Mouse (Mus musculus) Patski (cell line): Measurements from ENCODE around the gene Dynlt1f. TPM values are rescaled to one million over a fixed set of nuclear protein-coding genes. Genes with fewer than 3 reads are reported as not detected.
"Not testable (repeated sequence)": the region's sequence is repeated elsewhere in the genome, so short reads cannot be mapped to it uniquely, and the experiment has no call there.

Source experiments
- ATAC-seq: fragments of 100-300 bp; one replicate; pipeline ENCODE4 v1.8.0; 2021
- CTCF ChIA-PET: fragments of 350-600 bp; sonication (Branson Sonifier 250); formaldehyde crosslinking; loops from one replicate; lab custom pipeline; 2022; ENCODE audit warnings: inconsistent platforms; lab: Charles Lee
- POLR2A ChIA-PET: fragments of 350-600 bp; sonication (Branson Sonifier 250); formaldehyde crosslinking; loops from one replicate; lab custom pipeline; 2022; ENCODE audit warnings: antibody characterized with exemption, inconsistent platforms; lab: Charles Lee
- DNase-seq: peaks from one replicate; pipeline ENCODE4 v3.0.0-alpha.2; 2011; ENCODE audit warnings: low read depth, low spot score
- H3K27me3 ChIP-seq: fragments of 371-371 bp; one replicate; pipeline ENCODE4 v1.5.1; 2021
- in situ Hi-C: fragments of 300-500 bp; cut with MboI; formaldehyde crosslinking; loops from 3 replicates; pipeline ENCODE4 v1.11.1; 2018; ENCODE audit warnings: low pct_unique_long_range_greater_than_20kb, mixed read lengths
- polyA plus RNA-seq: library from polyadenylated mRNA; unstranded; gene quantifications from one replicate; pipeline ENCODE4 v1.2.3, GENCODE M21; 2021

Gene Dynlt1f
- polyA plus RNA-seq, 1 experiment from 2014 or later, result 126 TPM

DNA sequence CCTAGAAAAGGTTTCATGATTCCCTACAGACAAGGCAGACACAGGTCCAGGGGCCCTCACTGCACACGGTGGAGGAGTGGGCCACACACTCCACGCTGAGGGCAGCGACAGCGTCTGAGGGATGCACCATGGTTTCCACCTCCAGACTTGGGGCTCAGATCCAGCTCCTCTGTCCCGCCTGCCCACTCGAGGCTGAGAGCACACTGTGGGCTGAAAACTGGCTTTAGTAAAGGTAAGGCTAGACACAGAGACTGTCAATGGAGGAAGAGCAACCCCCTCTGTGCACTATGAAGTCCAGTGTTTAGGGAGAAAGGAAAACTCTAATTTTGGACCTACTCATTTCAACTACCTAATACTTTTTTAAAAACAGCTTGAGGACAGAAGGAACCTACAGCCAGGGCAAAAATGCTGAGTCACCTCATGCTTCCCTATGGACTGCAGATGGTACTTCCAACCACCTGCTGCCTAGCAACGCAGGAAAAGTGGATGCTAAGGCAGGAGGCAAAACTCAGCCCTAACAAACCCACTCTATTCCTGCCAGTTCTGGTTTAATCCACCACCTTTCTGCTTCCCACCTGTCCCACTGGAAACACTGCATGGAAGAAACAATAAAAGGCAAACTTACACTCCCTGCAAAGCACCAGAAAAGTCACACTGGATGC, 4.7 kb downstream of the Dynlt1f start:
- in situ Hi-C loops, H3K27me3 ChIP-seq, CTCF ChIA-PET, POLR2A ChIA-PET, ATAC-seq, DNase-seq: not testable (repeated sequence)

DNA sequence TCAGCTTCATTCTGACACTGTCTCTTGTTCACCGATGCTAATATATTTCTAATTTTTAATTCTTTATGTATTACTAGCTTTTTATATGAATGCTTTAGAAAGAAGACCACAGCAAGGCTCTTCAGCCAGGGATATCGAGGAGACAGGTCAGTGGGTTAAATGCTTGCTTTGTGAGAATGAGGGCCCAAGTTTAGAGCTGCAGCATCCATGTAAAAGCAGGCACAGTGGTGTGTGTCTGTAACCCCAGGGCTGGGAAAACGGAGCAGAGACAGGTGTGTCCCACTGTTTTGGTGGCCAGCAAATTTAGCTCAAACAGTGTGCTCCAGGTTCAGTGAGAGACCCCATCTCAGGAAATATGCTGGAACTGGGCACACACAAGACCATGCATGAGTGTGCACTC, 8.2 kb downstream of the Dynlt1f start:
- in situ Hi-C loops, CTCF ChIA-PET, POLR2A ChIA-PET, DNase-seq, H3K27me3 ChIP-seq: not testable (repeated sequence)
- ATAC-seq, result peak; percentile 40

DNA sequence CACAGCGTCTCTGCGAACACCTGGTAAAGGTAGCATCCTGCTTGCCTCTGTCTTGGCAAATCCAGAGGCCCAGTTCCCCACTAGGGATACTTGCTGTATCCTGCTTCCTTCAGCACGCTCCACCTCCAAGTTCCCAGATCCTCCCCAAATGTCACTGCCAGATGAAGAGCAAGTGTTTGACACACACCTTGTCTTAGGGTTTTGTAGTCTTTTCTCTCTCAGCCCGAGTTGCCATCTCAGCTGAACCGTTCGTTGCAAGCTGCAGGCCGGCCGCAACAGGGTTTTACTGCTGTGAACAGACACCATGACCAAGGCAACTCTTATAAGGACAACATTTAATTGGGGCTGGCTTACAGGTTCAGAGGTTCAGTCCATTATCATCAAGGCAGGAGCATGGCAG, 8.9 kb downstream of the Dynlt1f start:
- in situ Hi-C loops, ATAC-seq, CTCF ChIA-PET, DNase-seq, H3K27me3 ChIP-seq, POLR2A ChIA-PET: not testable (repeated sequence)

- POLR2A ChIA-PET, ATAC-seq, DNase-seq, H3K27me3 ChIP-seq, in situ Hi-C loops, CTCF ChIA-PET: not testable (repeated sequence)
These were observed 10.0 kb downstream of the Dynlt1f start for GRCm38 (mm10) chr17:6645668-6646067.

DNA sequence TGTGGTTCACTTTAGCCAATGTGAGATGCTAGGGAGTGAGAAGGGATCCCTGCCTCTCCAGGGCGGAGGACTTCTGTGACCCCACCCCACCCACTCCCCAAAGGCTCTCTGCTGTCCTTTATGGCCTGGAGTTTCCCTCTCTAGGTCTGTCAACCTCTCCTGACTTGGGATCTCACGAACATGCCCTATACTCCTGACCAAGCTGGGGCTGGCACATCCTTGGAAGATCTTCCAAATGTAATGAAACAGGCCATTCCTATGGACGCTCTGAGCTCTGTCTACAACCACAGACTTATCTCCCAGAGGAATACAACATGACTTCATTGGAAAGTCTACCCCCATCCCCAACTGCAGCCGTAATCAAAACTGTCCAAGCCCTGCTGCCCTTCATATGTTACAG, 11.0 kb downstream of the Dynlt1f start:
- ATAC-seq, POLR2A ChIA-PET, H3K27me3 ChIP-seq, in situ Hi-C loops, DNase-seq, CTCF ChIA-PET: not testable (repeated sequence)

GRCm38 (mm10) chr17:6644210-6644609, 11.5 kb downstream of the Dynlt1f start:
- POLR2A ChIA-PET, H3K27me3 ChIP-seq, ATAC-seq, DNase-seq, in situ Hi-C loops, CTCF ChIA-PET: not testable (repeated sequence)

DNA sequence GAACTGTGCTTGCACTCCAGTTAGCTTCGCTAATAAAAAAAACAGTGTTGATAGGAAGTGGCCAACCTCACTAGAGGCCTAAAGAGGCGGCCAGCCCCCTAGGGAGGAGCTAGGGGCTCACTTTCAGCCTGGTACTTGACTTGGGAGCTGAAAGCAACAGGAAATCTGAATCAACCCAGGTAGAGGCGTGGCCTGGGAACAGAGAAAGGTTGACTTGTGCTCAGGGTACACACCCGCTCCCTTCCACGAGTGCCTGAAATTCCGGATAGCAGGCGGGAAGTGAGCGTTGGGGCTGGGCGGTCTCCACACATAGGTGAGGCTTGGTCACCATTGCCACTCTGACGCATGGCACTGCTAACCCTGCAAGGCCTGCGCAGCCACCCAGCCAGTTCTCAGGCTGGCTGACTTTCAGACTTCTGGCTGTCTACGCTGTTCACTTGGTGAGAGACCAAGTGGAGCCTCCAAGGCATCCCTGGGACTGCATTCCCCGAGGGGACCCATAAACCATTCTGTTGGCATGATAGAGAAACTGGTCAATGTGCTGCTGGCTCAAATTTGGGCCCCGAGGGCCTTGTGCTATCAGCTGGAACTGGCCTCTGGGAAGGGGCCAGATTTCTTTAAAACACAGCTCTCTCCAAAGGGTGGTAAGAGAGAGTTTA, 14.8 kb downstream of the Dynlt1f start:
- ATAC-seq, POLR2A ChIA-PET, CTCF ChIA-PET, H3K27me3 ChIP-seq, DNase-seq, in situ Hi-C loops: not testable (repeated sequence)

- ATAC-seq, POLR2A ChIA-PET, H3K27me3 ChIP-seq, CTCF ChIA-PET, DNase-seq, in situ Hi-C loops: not testable (repeated sequence)
These were observed 15.6 kb downstream of the Dynlt1f start for GRCm38 (mm10) chr17:6640044-6640637.

GRCm38 (mm10) chr17:6639486-6639885, 16.2 kb downstream of the Dynlt1f start:
- not testable (repeated sequence) for ATAC-seq

GRCm38 (mm10) chr17:6638444-6638843, 17.3 kb downstream of the Dynlt1f start:
- DNase-seq, ATAC-seq, CTCF ChIA-PET, in situ Hi-C loops, POLR2A ChIA-PET, H3K27me3 ChIP-seq: not testable (repeated sequence)

More at GRCm38 (mm10) chr17:6639486-6639885, 16.2 kb downstream of the Dynlt1f start:
- DNase-seq, CTCF ChIA-PET, in situ Hi-C loops, POLR2A ChIA-PET, H3K27me3 ChIP-seq: not testable (repeated sequence)

DNA sequence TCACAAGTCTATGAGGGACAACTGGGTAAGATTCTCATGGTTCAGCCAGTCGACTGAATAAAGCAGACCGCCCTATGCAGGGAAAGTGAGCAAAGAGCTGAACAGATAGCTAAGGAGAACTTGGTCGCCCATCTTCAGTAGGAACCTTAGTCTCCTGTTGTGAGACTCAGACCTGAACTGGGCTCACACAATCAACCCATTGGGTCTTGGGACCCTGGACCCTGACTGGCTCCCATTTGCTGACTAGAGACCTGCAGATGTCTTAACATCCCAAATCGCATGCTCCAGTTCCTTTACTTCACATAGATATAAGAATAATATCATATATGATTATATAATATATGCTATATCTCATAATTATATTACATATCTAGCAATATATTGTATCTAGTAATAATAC, 18.3 kb downstream of the Dynlt1f start:
- in situ Hi-C loops, POLR2A ChIA-PET: not testable (repeated sequence)

More for the DNA sequence above, 18.3 kb downstream of the Dynlt1f start:
- CTCF ChIA-PET, H3K27me3 ChIP-seq, ATAC-seq, DNase-seq: not testable (repeated sequence)
